Mouse (Mus musculus) spleen, postnatal 36 days (tissue): Measurements from ENCODE around the gene Ptprf.
A peak's percentile ranks its signal among the peaks of the same experiment; 100 is the strongest.

ENCODE experiments used
- DNase-seq, 2 experiments: peaks; one replicate each; pipeline ENCODE4 v3.0.0; 2022; ENCODE audit warnings: low spot score in 2 of 2, mixed read lengths in 1 of 2

Ptprf gene

GRCm38 (mm10) chr4:118291231-118291630 lies at the start of gene Ptprf:
Gene Ptprf, minus strand, starts transcription at chr4:118291405.
- DNase-seq = no peak

GRCm38 (mm10) chr4:118336658-118337057 lies 45.5 kb upstream of the Ptprf start:
- peak in 1 of 2 experiments; percentile 6 for DNase-seq

- no peak for DNase-seq
Measured at GRCm38 (mm10) chr4:118335991-118336390, 44.8 kb upstream of the Ptprf start.

GRCm38 (mm10) chr4:118331777-118332176 lies 40.6 kb upstream of the Ptprf start:
- DNase-seq = no peak

GRCm38 (mm10) chr4:118326476-118326875 lies 35.3 kb upstream of the Ptprf start:
- DNase-seq = no peak

- DNase-seq = no peak
Measured at GRCm38 (mm10) chr4:118320636-118321035, 29.4 kb upstream of the Ptprf start.

GRCm38 (mm10) chr4:118319706-118320344 lies 28.6 kb upstream of the Ptprf start:
- no peak for DNase-seq

DNA sequence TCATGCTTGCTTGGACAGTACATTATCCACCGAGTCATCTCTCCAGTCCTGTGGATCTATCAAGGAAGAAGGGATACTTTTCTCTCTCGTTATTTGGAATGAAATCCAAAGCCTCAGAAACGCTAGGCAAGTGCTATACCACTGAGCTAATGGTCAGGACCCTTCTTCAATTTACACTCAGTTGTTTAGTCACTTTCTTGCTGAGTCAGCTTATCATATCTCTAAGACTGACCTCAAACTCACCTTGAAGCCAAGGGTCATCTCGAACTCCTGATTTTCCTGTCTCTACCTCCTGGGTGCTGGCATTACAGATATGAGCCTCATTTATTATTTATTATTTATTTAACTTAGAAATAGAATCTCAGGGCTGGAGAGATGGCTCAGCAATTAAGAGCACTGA lies 25.5 kb upstream of the Ptprf start:
- DNase-seq = no peak

GRCm38 (mm10) chr4:118315286-118315685 lies 24.1 kb upstream of the Ptprf start:
- DNase-seq = no peak

DNA sequence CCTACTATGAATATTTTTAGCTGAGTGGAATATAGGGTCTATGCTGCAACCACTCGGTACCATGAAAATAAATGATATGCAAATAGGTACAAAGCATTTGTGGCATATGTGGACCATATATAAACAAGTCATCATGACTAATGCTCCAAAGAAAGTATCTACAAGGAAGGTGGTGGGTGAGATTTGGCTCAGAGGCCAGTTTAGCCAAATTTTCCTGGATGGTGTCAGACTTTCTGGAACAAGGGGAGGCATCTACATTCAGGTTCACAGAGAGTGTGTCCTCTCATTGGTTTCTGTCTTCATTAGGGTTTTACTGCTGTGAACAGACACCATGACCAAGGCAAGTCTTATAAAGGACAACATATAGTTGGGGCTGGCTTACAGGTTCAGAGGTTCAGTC lies 19.3 kb upstream of the Ptprf start:
- no peak for DNase-seq

DNA sequence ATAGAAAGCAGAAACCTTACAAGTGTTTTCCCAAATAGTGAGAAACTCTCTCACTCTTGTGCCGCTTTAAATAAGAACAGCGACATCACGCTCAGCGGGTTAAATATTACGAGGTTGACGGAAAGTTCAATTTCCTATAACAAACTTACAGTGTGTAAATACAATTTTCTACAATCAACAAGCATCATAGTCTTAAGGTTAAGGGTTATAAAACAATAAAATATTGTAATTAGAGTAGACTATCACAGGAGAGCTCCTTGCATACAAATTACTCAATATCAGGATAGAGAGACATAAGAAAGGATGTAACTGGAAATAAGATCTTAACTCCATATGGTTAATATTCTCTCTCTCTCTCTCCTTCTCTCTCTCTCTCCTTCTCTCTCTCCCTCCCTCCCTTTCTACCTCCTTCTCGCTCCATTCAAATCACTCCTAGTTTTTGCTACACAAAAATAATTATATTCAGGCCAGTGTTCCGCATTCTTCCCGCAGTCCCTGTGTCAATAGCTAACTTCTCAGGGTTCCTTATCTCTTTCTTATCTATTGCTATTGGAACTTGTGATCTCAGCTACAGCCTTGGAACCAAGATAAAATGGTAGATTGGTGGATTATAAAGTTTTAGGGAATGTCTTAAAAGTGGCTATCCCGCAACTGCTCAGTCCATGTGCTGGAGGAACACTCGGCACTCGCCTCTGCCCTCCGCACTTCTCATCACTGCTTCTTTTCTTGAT lies 16.5 kb upstream of the Ptprf start:
- DNase-seq = no peak

GRCm38 (mm10) chr4:118306113-118306696 lies 15.0 kb upstream of the Ptprf start:
- DNase-seq = no peak

- DNase-seq = no peak
Measured at GRCm38 (mm10) chr4:118304984-118305383, 13.8 kb upstream of the Ptprf start.

- no peak for DNase-seq
Measured at GRCm38 (mm10) chr4:118297844-118298243, 6.6 kb upstream of the Ptprf start.

GRCm38 (mm10) chr4:118295651-118296561 lies 4.7 kb upstream of the Ptprf start:
- peak; percentile 44 to 50 for DNase-seq

DNA sequence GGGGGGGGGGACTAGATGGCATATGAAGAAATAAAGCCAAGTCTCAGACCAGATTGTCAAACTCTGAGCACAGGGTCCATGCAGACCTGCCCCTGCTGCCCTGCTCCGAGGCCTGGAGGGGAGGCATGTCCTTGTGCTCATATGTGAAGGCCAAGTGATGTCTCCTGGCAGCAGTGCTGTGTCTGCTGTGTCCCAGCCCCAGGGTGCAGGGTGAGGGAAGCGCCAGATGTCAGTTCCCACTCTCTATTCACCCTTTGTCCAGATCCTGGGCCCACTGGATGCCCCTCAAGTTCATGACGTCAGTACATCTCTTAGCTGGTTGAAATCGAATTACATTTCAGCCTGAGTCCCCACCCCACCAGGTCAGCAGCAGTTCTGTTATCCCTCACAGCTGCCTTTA lies 3.6 kb upstream of the Ptprf start:
- no peak for DNase-seq

- peak; percentile 44 to 56 for DNase-seq
Measured at GRCm38 (mm10) chr4:118292741-118293306, 1.6 kb upstream of the Ptprf start.

DNA sequence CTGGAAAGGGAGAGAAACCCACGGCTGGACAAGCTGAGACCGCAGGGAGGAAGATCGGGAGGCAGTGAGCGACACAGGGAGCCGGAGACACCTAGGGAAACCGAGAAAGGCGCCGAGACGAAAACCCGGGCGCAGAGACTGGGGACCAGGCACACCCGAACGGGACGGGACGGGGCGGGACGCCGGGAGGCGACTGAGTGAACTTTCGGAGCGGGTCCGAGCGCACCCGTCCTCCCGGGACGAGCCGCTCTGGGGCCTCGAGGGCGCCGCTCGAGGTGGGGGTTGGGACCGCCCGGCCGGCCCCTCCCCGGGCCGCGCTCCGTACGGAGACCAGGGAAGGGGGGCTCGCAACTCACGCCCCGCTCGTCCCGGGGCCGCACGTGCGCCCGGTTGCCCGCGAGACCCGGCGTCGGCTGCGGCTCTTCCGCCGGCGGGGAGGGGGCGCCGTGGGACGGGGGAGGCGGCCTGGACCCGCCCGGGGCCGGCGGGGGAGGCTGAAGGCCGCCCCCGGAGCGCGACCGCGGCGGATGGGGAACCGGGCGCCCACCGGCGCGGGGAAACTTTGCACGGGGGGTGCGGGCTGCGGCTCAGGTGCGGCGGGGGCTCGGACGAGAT lies 682 bp downstream of the Ptprf start:
- no peak for DNase-seq

DNA sequence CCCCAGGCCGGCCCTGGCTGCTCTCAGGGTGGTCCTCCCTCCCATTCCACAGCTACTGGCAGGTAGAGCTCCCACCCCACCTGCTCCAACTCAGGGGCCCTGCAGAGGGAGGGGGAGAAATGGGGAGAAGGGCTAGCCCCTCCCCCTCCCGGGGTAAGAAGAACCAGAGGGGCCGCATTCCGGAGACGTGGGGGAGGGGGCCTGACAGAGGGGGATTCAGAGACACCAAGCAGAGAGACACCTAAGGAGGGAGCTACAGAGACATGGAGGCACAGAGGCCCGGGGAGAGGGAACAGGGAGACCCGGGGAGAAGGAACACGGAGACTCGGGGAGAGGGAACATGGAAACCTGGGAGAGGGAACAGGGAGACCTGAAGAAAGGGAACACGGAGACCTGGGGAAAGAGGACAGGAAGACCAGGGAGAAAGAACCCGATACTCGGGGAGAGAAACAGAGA lies 1.2 kb downstream of the Ptprf start:
- no peak for DNase-seq

GRCm38 (mm10) chr4:118289266-118289665 lies 1.9 kb downstream of the Ptprf start:
- DNase-seq = no peak

DNA sequence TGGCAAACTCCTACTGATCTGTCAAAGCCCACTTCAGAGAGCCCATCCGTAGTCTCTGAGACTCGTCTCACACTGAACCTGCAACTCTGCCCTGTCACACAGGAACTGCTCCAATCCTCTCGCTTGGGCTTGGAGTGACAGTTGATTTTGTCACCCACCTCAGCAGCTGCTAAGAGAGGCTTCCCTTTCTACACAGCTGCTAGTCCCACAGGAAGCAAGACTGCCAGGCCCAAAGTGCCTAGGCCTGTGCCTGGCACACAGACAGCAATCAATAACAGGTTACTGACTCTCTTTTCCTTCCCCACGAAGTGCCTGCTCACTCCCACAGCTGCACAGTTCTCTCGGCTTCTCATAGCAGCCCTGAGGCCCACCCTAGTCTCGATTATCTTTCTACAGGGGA lies 2.7 kb downstream of the Ptprf start:
- no peak for DNase-seq
